Mouse (Mus musculus) left cerebral cortex, postnatal 36 days (tissue): ENCODE measurements around the gene Axl. TPM values are rescaled to one million over a fixed set of nuclear protein-coding genes. Genes with fewer than 3 reads are reported as not detected.
A peak's percentile ranks its signal among the peaks of the same experiment; 100 is the strongest.
"Not testable (repeated sequence)": the region's sequence is repeated elsewhere in the genome, so short reads cannot be mapped to it uniquely, and the experiment has no call there.

Experiments used
- DNase-seq, 2 experiments: peaks; one replicate each; pipeline ENCODE4 v3.0.0; 2021 to 2022; ENCODE audit warnings: low spot score in 2 of 2, mixed read lengths in 1 of 2
- intact Hi-C: fragments of 180-260 bp; cut with DNase I; formaldehyde crosslinking; loops from one replicate; pipeline ENCODE4 v1.15.1; 2025
- total RNA-seq, 2 experiments: library from RNA; stranded (reverse); gene quantifications; 2 replicates each; pipeline ENCODE4 v1.2.3; 2021

Gene Axl
- total RNA-seq, 2 experiments from 2014 or later = 40.2 to 41.7 TPM

GRCm38 (mm10) chr7:25798540-25798939, 10.0 kb upstream of the Axl start:
- intact Hi-C loops = no loop called here
- no peak for DNase-seq

DNA sequence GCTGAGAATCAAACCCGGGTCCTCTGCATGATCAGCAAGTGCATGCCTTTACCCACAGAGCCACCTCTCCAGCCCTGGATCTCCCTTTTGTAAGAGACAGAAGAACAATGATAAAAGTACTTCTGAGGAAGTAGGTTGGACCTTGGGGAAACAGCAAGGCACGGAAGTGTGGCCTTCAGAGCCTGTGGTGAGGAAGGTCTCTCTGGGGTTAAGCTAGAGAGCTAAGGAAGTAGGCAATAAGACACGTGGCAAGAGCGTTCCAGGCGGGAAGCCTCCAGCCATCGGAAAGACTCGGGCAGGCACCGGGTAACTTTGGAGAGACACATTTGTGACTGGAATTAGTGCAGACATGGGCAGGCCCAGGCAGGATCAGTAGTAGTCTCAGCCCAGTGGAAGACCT, 6.3 kb upstream of the Axl start:
- intact Hi-C loops = no loop called here
- DNase-seq = no peak

GRCm38 (mm10) chr7:25793679-25794078, 5.2 kb upstream of the Axl start:
- intact Hi-C loops = no loop called here
- no peak for DNase-seq

DNA sequence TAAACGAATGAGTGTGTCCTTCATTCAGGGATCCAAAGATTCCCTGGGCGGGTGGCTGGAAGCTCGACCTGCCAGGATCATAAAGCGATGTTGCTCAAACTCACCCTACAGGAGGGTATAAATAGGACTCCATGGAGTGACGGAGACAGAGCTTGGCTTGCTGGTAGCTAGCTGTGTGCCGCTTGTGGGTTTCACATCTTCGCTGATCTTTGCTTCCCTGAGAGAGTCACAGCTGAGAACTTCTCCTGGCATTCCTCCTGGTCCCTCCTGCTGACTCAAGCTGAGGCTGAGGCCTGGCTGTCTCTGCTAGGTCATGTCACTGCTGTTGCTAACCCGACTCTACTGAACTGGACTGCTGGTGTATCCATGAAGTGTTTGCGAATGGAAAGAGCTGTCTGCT, 4.5 kb upstream of the Axl start:
- intact Hi-C loops, DNase-seq: not testable (repeated sequence)

DNA sequence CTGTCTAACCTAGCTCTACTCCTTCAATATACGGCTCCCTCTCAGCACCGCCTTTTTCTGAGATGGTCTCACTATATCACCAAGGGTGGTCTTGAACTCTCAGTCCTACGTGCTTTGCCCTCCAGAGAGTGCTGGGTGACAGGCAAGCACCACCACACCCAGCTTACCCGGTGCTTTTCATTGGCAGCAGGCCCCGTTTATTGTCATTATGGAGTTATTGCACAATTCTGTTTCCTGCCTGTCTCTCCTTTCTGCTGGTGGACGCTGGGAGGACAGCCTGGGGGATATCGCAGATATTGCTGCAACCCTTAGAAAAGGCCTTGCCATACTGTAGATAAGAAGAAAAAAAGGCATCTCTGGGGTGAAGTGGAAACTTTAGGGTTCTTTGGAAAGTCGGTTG, 2.1 kb upstream of the Axl start:
- intact Hi-C loops = no loop called here
- no peak for DNase-seq

DNA sequence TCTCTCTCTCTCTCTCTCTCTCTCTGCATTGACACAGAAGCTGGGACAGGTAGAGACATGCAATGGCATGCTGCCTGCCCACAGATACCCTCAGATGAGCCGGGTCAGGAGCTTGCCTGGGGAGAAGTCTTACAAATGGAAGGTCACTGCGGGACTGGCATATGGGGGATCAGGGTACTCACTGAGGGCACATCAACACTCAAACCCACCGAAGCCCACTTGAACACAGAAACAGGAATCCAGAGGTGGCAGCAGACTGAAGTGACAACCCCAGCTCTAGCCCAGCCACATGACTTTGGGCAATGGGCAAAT, 580 bp upstream of the Axl start:
- intact Hi-C loops = no loop called here

DNA sequence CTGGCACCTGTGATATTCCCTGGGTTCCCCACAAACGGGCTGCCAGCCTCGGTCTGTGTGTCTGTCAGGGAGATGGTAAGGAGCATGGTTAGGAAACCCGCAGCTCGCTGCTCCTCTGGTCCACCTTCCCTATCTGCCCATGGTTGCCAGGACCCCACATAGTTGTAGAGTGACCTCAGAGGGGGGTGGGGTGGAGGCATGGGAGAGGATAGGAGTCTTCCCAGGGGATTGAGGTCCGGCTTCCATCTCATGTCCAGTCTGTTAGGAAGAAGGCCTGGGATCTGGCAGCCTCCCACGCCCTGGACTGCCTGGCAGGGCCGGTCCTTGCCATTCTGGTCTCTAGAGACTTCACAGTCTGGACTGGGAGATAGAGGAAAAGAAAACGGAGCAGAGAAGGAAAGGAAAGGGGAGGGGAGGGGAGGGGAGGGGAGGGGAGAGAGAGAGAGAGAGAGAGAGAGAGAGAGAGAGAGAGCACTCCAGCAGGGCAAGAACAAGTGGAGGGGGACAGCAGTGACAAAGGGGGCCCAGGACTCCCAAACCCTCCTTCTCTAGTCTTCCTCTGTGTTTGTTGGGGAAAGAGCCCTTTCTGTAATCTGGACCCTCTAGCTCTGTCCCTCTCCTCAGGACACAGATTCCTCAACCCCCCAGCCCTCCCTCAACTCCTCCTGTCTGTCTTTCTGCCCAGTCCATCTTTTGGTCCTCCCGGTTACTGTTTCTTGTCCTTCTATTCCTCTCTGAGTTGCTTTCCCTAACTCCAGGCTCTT, 867 bp downstream of the Axl start:
- DNase-seq = no peak
- intact Hi-C loops = no loop called here

More for the DNA sequence above, 580 bp upstream of the Axl start:
- DNase-seq = no peak

- no peak for DNase-seq
- intact Hi-C loops = no loop called here
These were observed 1.5 kb downstream of the Axl start for GRCm38 (mm10) chr7:25786974-25787373.

DNA sequence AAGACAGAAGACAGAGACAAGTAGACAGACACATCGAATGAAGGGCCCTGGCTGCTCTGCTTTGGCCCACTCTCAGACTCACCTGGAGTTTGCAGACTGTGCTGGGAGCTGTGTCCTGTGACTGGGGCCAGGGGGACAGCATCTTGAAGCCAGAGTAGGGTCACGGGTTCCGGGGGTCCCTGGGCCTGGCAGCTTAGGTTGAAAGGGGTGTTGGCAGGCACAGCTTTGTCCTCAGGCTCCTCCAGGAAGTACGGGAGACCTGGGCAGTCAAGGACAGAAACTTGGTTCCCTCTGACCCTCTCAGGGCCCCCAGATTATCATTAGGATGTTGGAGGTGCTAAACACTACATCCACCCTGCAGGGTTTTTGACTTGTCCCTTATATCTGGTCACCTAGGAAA, 2.8 kb downstream of the Axl start:
- DNase-seq = no peak
- intact Hi-C loops = no loop called here

DNA sequence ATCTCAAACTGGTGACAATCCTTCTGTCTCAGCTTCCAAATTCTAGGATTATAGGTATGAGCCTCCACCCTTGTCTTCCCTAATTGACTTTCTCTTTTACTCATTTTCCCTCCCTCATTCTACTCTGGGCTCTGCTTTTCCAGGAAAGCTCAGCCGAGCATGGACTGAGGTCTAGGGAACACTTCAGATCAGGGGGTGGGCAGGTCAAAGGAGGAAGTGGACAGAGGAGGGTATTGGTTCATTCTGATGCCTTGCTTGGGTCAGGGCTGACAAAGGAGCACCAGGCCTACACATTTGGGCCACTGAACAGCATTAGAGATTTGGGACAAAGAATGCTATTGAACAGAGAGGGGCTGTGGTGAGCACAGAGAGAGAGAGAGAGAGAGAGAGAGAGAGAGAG, 3.7 kb downstream of the Axl start:
- intact Hi-C loops = no loop called here
- no peak for DNase-seq

- intact Hi-C loops = no loop called here
- DNase-seq = no peak
These were observed 4.8 kb downstream of the Axl start for GRCm38 (mm10) chr7:25783746-25784145.

DNA sequence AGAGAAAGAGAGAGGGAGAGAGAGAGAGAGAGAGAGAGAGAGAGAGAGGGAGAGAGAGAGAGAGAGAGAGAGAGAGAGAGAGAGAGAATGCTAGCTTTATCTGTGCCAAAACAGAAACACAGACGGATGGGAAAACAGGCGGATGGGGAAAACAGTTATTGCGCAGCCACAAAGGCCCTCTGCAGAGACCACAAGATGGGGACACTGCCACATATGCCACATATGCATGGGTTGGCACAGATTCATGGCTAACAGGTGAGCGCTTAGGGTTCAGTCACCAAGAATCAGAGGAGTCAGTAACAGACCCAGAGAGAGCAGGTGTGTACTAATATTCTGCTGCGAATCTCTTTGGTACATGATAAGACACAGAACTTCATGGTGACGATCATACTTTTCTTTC, 5.8 kb downstream of the Axl start:
- intact Hi-C loops = no loop called here
- no peak for DNase-seq

DNA sequence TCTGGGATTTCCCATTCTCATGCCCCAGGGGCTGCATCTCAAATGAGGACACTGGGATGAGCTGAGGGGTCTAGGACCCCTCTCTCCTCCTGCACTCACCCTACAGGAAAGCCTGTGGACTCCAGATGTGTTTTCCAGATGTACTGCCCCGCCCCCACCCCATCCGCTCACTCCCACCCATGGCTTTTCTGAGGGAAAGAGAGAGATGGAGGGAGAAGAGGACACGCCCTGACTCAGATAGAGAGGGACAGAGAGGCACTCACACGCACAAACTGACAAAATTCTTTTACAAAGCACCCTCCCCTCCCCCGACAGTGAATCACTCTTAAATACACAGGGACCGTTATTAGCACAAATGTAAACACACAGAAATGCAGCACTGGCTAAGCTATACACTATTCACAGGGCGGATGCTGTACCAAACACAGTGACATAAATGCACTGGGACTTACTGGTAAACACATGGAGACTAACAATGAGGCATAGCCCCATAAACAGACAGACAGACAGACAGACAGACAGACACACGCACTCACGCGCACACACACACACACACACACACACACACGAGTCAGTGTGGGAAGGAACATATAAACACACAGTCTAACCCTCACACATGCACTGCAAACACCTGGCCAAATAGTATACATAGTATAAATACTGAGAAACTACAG, 6.4 kb downstream of the Axl start:
- intact Hi-C loops = no loop called here
- DNase-seq = no peak

- peak; percentile 42 to 49 for DNase-seq
These were observed 7.1 kb downstream of the Axl start for GRCm38 (mm10) chr7:25781321-25781936.

DNA sequence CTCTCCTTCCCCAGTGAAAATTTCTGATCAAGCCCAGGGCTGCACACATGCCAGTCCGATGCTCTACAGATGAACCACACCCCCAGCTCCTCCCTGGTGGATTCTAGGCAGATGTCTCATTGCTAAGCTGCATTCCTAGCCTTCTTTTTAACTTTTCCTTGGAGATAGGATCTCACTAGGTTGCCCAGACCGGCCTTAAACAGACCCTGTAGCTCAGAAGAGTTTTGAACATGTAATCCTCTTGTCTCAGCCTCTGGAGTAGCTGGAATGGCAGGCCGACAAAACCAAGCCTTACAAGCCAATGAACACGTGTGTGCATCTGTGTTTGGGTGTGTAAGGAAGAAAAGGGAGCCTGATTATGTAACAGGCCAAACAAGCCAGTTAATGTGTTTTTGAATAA, 7.8 kb downstream of the Axl start:
- DNase-seq = no peak
- intact Hi-C loops = no loop called here

More at GRCm38 (mm10) chr7:25781321-25781936, 7.1 kb downstream of the Axl start:
- intact Hi-C loops = no loop called here

DNA sequence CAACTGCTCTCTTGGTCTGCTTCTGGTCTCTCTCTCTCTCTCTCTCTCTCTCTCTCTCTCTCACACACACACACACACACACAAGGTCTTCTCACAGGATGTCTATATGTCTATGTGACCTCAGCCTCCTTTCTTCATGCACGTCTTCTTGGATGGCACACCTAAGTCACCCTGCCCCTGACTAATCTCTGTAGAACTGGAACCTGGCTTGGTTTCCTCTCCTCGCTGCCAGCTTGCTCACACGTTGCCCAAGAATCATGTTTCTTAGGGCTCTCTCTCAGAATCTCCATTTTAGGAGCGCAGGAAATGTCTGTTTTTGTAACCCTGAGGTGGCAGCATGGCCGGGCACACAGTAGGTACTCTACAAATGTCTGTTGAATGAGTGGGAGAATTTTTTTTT, 8.5 kb downstream of the Axl start:
- intact Hi-C loops = no loop called here
- DNase-seq = no peak

DNA sequence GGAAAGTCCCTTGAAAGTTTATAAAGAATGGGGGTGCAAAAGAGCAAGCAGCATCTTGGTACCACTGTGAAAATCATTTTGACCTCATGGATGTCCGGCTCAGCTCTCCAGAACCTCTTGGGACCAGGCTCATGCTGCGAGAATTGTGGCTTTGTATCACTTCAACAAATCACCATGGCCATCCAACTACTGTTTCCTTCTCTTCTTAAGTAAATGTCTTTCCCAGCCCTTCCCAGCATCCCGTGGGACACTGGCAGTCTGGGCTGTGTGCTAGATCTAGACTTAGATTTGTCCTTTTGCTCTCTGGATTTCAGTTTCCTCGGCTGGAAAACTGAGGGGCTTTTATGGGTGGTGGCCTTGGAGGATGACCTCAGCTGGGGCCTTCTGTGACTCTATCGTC, 20.3 kb downstream of the Axl start:
- no peak for DNase-seq
- intact Hi-C loops = no loop called here

GRCm38 (mm10) chr7:25766108-25766507, 22.4 kb downstream of the Axl start:
- DNase-seq = no peak
- intact Hi-C loops = no loop called here

DNA sequence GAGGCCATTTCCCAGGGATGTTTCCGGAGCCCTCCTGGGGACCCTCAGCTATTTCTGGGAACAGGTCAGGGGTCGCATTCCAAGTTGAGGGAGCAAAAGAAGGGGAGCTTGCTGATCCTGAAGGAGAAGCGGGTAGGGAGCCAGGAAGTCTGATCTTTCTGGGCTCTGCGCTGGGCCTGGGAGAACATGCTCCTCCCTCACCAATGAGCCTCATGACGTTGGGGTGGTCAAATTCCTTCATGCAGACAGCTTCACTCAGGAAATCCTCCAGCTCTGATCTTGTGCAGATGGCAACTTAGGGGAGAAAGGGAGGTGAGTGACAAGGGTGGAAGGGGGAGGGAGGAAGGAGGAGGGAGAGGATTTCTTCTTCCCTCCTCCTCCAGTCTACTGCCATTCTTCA, 24.3 kb downstream of the Axl start:
- intact Hi-C loops = no loop called here
- no peak for DNase-seq

GRCm38 (mm10) chr7:25763678-25764077, 24.8 kb downstream of the Axl start:
- intact Hi-C loops = no loop called here
- DNase-seq = no peak

GRCm38 (mm10) chr7:25761354-25761753, 27.2 kb downstream of the Axl start:
- intact Hi-C loops = no loop called here

More at GRCm38 (mm10) chr7:25761354-25761753, 27.2 kb downstream of the Axl start:
- no peak for DNase-seq
